Mouse (Mus musculus): Measurements from ENCODE around the gene Etv3. TPM values are rescaled to one million over a fixed set of nuclear protein-coding genes. Genes with fewer than 3 reads are reported as not detected.

Etv3 gene
- polyA plus RNA-seq, 1 experiment from 2014 or later, result 15.4 TPM

DNA sequence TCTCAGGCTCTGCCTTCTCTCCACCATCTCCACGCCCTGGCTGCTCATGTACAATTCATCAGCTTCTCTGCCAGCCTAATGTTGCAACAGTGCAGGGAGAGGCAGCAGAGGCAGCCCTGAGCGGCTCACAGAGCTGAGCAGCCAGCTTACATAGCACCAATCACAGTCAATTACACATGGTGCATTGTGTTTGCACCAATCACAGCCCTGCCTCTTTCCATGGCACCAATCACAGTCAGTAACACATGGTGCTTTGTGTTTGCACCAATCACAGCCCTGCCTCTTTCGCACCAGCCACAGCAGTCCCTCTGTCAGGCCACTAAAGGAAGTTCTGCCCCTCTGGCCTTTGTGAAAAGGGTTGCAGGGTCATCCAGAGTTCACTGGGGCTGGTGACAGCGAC, 40.9 kb downstream of the Etv3 start:
- H3K4me2 ChIP-seq (replicated peaks), result peak overlapping the region; percentile 48
- H3K27ac ChIP-seq, result peak overlapping the region; percentile 84
- 7% methylated on average over 4 of the region's 4 CpGs for WGBS
- no peaks in the 10 kb centered on the region for H3K36me3 ChIP-seq
- H3K9ac ChIP-seq, result peak overlapping the region; percentile 39
- H3K4me3 ChIP-seq, result peak overlapping the region; percentile 17
- no peaks in the 10 kb centered on the region for H3K9me3 ChIP-seq (replicated peaks)
- ATAC-seq (ENCODE audit: low FRiP score), result peak; percentile 100
- peaks cover 15% of the 10 kb centered on the region for H3K4me1 ChIP-seq
- 0 out of 2 replicates have a peak, but pooled peaks cover 4% of the 10 kb centered on the region for H3K27me3 ChIP-seq

DNA sequence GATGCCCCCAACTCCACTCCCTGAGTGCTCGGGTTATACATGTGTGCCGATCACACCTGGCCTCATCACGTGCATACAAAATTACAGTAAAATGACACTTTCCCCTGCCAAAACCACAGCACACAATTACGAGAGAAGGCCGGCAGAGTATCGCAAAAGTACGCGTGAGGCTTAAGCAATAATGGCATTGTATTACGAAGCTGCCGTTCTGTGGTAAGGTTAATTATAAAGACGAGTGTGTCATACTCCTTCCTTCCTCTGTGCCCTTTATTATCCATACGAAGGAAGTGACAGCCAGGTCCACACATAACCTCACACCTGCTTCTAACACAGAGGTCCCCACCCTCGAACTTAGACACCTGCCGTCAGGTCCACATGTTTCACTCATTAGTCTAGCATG, 42.3 kb downstream of the Etv3 start:
- Histone ChIP-seq H3K9ac (no peak overlapping the region), H3K36me3 (no peaks in the 10 kb centered on the region), H3K27me3 (no peaks in the 10 kb centered on the region), H3K4me3 (no peak overlapping the region), H3K4me1 (peaks cover 15% of the 10 kb centered on the region), H3K4me2 (replicated peaks) (no peak overlapping the region), H3K27ac (no peak overlapping the region), H3K9me3 (replicated peaks) (no peaks in the 10 kb centered on the region)
- no peak for ATAC-seq (ENCODE audit: low FRiP score)
- 95% methylated on average over 14 of the region's 14 CpGs for WGBS

DNA sequence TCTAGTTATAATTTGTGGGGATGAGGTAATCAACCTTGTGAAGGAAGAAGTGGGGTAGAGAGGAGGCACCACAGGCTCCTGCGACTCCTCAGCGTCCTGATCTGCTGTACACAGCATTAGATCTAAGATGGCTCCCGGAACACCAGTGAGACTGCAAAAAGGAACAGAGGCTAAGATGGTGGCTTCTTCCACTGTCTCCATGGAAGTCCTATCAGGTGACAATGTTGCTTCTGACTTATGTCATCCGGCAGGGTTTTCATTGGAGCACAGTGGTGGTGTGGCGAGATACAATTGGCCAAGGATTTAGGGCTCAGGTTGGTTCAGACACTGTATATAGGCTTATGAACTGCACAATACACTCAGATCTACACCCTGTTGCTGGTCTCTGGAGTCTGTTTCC, 43.5 kb downstream of the Etv3 start:
- WGBS, result 98% methylated on average over 5 of the region's 5 CpGs
- Histone ChIP-seq H3K4me3 (no peak overlapping the region), H3K27ac (no peak overlapping the region)

DNA sequence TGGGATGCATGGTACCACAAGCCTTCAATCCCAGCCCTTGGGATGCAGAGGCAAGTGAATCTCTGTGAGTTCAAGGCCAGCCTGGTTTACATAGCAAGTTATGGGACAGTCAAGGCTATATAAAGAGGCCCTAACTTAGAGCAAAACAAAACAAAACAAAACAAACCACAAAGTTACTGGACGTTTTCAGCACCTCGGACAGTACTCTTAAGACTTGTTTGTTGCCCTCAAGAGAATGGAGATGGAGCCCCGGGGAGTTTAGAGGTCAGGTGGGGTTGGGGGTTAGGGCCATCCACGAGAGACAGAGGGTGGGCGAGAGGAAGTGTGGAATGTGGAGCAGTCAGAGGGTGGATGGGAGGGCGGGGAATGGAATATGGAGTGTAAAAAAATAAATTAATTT, 50.6 kb downstream of the Etv3 start:
- Histone ChIP-seq H3K4me3 (no peak overlapping the region), H3K27me3 (no peaks in the 10 kb centered on the region), H3K4me2 (replicated peaks) (no peak overlapping the region), H3K27ac (no peak overlapping the region), H3K4me1 (no peaks in the 10 kb centered on the region), H3K36me3 (no peaks in the 10 kb centered on the region), H3K9ac (no peak overlapping the region), H3K9me3 (replicated peaks) (no peaks in the 10 kb centered on the region)
- ATAC-seq (ENCODE audit: low FRiP score), result no peak
- 34% methylated on average over 6 of the region's 6 CpGs for WGBS

More for the DNA sequence above, 43.5 kb downstream of the Etv3 start:
- Histone ChIP-seq H3K9me3 (replicated peaks) (no peaks in the 10 kb centered on the region), H3K9ac (no peak overlapping the region), H3K27me3 (no peaks in the 10 kb centered on the region), H3K36me3 (no peaks in the 10 kb centered on the region), H3K4me1 (peaks cover 15% of the 10 kb centered on the region), H3K4me2 (replicated peaks) (no peak overlapping the region)
- no peak for ATAC-seq (ENCODE audit: low FRiP score)

DNA sequence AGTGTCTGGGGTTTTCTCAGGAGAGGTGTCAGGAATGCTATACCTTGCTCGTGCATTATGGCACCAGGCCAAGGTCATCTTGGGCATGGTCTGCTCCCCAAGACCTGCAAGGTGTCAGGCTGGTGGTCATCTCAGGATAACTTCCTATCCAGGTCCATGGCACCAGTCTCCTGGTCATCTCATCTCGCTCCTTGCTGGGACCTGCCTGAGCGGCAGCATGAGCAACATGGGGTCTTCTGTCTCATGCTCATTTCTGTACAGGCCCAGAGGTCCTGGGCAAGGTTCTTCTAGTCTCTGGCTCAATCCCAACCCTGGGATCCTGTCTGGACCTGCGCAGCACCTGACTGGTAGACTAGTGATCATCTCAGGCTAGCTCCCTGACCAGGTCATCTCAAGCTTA, 57.1 kb downstream of the Etv3 start:
- no peak for ATAC-seq (ENCODE audit: low FRiP score)
- Histone ChIP-seq H3K9ac (no peak overlapping the region), H3K27me3 (no peaks in the 10 kb centered on the region), H3K4me3 (no peak overlapping the region), H3K4me2 (replicated peaks) (no peak overlapping the region), H3K9me3 (replicated peaks) (no peaks in the 10 kb centered on the region; the same call in 1 of the 2 replicates), H3K27ac (no peak overlapping the region), H3K36me3 (no peaks in the 10 kb centered on the region), H3K4me1 (no peaks in the 10 kb centered on the region)
- WGBS, result 85% methylated on average over 4 of the region's 4 CpGs

Other genes starting within 250 kb of the Etv3 start
- 0.26 TPM in 1 of 2 replicates, not detected in the other for gene Cd5l, start 167.5 kb upstream of the Etv3 start, polyA plus RNA-seq (2016; fragmentation: Nextera tagmentation; extraction: Ambion mirVana)
- 0.15 TPM in 1 of 2 replicates, not detected in the other for gene Fcrl1, start 149.0 kb upstream of the Etv3 start, polyA plus RNA-seq (2016; fragmentation: Nextera tagmentation; extraction: Ambion mirVana)
- not detected in 2 replicates for gene Fcrl5, start 89.6 kb upstream of the Etv3 start, polyA plus RNA-seq (2016; fragmentation: Nextera tagmentation; extraction: Ambion mirVana)
- 28.0 and 29.2 TPM in 2 replicates for gene Arhgef11, start 92.2 kb downstream of the Etv3 start, polyA plus RNA-seq (2016; fragmentation: Nextera tagmentation; extraction: Ambion mirVana)
- 0.90 and 1.2 TPM in 2 replicates for gene Lrrc71, start 223.2 kb downstream of the Etv3 start, polyA plus RNA-seq (2016; fragmentation: Nextera tagmentation; extraction: Ambion mirVana)